Mouse (Mus musculus) frontal cortex, adult 2 months (tissue): Measurements from ENCODE around the gene Olfr611. TPM values are rescaled to one million over a fixed set of nuclear protein-coding genes. Genes with fewer than 3 reads are reported as not detected.
"Not testable (repeated sequence)": the region's sequence is repeated elsewhere in the genome, so short reads cannot be mapped to it uniquely, and the experiment has no call there.

Experiments
- DNase-seq, 2 experiments: peaks; one replicate each; pipeline ENCODE4 v3.0.0; 2022; ENCODE audit warnings: low spot score in 1 of 2; ENCODE audit errors: extremely low spot score in 1 of 2
- polyA plus RNA-seq: library from polyadenylated mRNA; depleted of rRNA; stranded (reverse); fragments of >200 nt; gene quantifications from 2 replicates; pipeline ENCODE4 v1.2.3, GENCODE M21; 2012; rRNA removed

Gene Olfr611
- polyA plus RNA-seq: not detected in 2 replicates

DNA sequence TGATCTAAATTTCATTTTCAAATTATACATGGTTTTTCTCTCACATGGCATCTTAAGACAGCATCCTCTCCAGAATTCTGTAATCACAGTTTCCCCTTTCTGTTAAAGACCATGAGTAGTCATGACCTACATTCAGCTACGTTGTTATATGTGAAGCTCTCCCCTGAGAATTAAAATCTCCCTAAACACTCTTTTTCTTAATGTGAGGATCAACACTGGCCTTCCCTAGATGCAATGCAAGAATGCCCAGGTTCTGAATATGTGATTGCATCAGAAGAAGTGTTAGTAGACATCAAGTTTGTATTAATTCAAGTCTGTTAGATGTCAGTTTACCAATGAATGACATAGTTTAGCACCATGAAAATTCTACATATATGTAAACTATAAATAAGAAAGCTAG is at the start of gene Olfr611:
Olfr611 (minus strand) TSS at position 101 of the 400 bp plus-strand sequence.
- not testable (repeated sequence) for DNase-seq

GRCm38 (mm10) chr7:103569043-103569442 is 48.4 kb upstream of the Olfr611 start, which contains the start of gene Olfr616:
Olfr616 (minus strand) TSS chr7:103569143.
- no peak for DNase-seq

GRCm38 (mm10) chr7:103555779-103556178 is 35.1 kb upstream of the Olfr611 start, which contains the start of gene Olfr615:
Olfr615 (plus strand) TSS chr7:103556079.
- DNase-seq: no peak

DNA sequence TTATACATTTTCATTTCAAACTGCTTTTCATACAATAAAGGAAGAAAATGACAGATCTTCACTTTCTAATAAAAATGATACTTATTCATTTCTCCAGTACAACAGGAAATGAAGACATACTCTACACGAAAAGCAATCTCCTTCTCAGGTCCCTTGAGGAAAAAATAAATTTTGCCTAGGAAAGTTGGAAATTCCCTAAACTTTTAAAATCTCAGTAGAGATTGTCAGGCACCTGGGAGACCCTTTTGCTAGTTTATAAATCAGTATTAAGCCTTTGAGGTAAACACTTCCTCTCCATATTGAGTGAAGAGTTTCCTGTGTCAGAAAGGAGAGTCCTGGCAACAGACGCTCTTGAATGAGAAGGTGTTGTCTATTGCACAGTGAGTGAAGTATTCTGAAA is 27.1 kb upstream of the Olfr611 start, which contains the start of gene Olfr613:
Olfr613 (plus strand) TSS at position 301 of the 400 bp plus-strand sequence.
- DNase-seq: no peak

DNA sequence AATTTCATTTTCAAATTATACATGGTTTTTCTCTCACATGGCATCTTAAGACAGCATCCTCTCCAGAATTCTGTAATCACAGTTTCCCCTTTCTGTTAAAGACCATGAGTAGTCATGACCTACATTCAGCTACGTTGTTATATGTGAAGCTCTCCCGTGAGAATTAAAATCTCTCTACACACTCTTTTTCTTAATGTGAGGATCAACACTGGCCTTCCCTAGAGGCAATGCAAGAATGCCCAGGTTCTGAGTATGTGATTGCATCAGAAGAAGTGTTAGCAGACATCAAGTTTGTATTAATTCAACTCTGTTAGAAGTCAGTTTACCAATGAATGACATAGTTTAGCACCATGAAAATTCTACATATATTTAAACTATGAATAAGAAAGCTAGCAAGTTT is 22.0 kb upstream of the Olfr611 start, which contains the start of gene Olfr612:
Olfr612 (minus strand) TSS at position 101 of the 400 bp plus-strand sequence.
- not testable (repeated sequence) for DNase-seq

- no peak for DNase-seq
These were observed 8.6 kb downstream of the Olfr611 start, which contains the start of gene Olfr610 for GRCm38 (mm10) chr7:103512022-103512421. Olfr610 (minus strand) TSS chr7:103512122.

DNA sequence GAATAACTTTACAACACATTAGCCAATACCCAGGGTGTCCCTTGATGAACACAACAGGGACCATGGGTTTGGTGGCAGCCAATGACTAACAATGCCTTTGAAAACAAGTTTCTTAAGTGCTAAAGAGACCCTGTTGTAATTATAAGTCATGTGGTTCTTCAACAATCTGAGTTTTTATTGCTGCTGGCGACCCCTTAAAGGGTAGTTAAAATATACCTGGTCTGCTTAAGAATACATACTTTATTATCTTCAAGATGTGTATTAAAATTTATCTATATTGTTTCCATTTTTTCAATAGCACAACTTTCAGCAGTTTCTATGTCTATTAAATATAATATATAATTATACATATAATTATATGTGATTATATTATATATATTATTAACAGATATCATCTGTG is 22.7 kb downstream of the Olfr611 start, which contains the start of gene Olfr609:
Olfr609 (minus strand) TSS at position 101 of the 400 bp plus-strand sequence.
- no peak for DNase-seq

DNA sequence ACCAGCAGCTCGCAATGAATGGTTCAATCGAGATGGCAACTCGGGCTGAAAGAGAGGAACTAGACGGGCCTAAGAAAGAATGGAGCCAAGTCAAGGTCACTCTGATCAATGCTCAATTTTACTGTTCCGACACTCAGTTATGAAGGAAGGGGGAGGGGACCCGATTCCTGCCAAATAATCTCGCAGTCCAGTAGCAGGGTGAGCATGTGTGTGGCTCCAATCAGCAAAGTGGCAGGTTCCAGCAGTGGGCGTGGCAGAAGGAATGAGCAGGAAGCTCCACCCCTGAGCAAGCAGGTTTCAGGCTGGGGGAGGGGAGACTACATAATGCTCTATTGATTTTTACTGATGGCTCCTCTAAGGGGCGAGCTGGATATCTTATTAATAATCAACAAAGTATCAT is 43.5 kb downstream of the Olfr611 start:
- DNase-seq: not testable (repeated sequence)

- DNase-seq: no peak
These were observed 51.1 kb downstream of the Olfr611 start, which contains the start of gene Olfr608 for GRCm38 (mm10) chr7:103469577-103469976. Olfr608 (plus strand) TSS chr7:103469877.

Other genes with a start within 250 kb of the Olfr611 start
- gene Olfr596, start 215.2 kb downstream of the Olfr611 start, polyA plus RNA-seq: 0.23 TPM in 1 of 2 replicates, not detected in the other
- gene Olfr597, start 204.5 kb downstream of the Olfr611 start, polyA plus RNA-seq: 0.19 TPM in 1 of 2 replicates, not detected in the other
- 0.06 TPM in 1 of 2 replicates, not detected in the other for gene Olfr598, start 197.3 kb downstream of the Olfr611 start, polyA plus RNA-seq
- not detected in 2 replicates for gene Olfr599, start 184.9 kb downstream of the Olfr611 start, polyA plus RNA-seq
- gene Olfr600, start 171.2 kb downstream of the Olfr611 start, polyA plus RNA-seq: not detected in 2 replicates
- gene Olfr601, start 158.2 kb downstream of the Olfr611 start, polyA plus RNA-seq: not detected in 2 replicates
- not detected in 2 replicates for gene Olfr603, start 134.7 kb downstream of the Olfr611 start, polyA plus RNA-seq
- gene Usp17lc, start 105.8 kb downstream of the Olfr611 start, polyA plus RNA-seq: not detected in 2 replicates
- gene Olfr605, start 75.4 kb downstream of the Olfr611 start, polyA plus RNA-seq: not detected in 2 replicates
- gene Olfr606, start 71.8 kb downstream of the Olfr611 start, polyA plus RNA-seq: not detected in 2 replicates
- not detected in 2 replicates for gene Olfr607, start 56.7 kb downstream of the Olfr611 start, polyA plus RNA-seq
- gene Olfr608, start 51.0 kb downstream of the Olfr611 start, polyA plus RNA-seq: not detected in 2 replicates
- not detected in 2 replicates for gene Olfr609, start 22.8 kb downstream of the Olfr611 start, polyA plus RNA-seq
- not detected in 2 replicates for gene Olfr610, start 8.7 kb downstream of the Olfr611 start, polyA plus RNA-seq
- gene Olfr612, start 21.9 kb upstream of the Olfr611 start, polyA plus RNA-seq: not detected in 2 replicates
- gene Olfr613, start 27.2 kb upstream of the Olfr611 start, polyA plus RNA-seq: not detected in 2 replicates
- not detected in 2 replicates for gene Olfr615, start 35.2 kb upstream of the Olfr611 start, polyA plus RNA-seq
- not detected in 2 replicates for gene Olfr616, start 48.3 kb upstream of the Olfr611 start, polyA plus RNA-seq
- not detected in 2 replicates for gene Olfr617, start 52.2 kb upstream of the Olfr611 start, polyA plus RNA-seq
- not detected in 2 replicates for gene Olfr618, start 69.3 kb upstream of the Olfr611 start, polyA plus RNA-seq
- not detected in 2 replicates for gene Olfr619, start 79.7 kb upstream of the Olfr611 start, polyA plus RNA-seq
- gene Olfr620, start 91.7 kb upstream of the Olfr611 start, polyA plus RNA-seq: not detected in 2 replicates
- gene Olfr622, start 121.9 kb upstream of the Olfr611 start, polyA plus RNA-seq: not detected in 2 replicates
- gene Olfr623, start 142.9 kb upstream of the Olfr611 start, polyA plus RNA-seq: not detected in 2 replicates
- gene Olfr624, start 150.3 kb upstream of the Olfr611 start, polyA plus RNA-seq: 0.02 TPM in 1 of 2 replicates, not detected in the other
- not detected in 2 replicates for gene Olfr625-ps1, start 161.9 kb upstream of the Olfr611 start, polyA plus RNA-seq
- not detected in 2 replicates for gene Olfr243, start 193.8 kb upstream of the Olfr611 start, polyA plus RNA-seq
- not detected in 2 replicates for gene Olfr628, start 209.5 kb upstream of the Olfr611 start, polyA plus RNA-seq
- gene Olfr629, start 224.1 kb upstream of the Olfr611 start, polyA plus RNA-seq: not detected in 2 replicates
- not detected in 2 replicates for gene Olfr630, start 236.5 kb upstream of the Olfr611 start, polyA plus RNA-seq